Mouse (Mus musculus): ENCODE results near the gene Btbd11.

DNA sequence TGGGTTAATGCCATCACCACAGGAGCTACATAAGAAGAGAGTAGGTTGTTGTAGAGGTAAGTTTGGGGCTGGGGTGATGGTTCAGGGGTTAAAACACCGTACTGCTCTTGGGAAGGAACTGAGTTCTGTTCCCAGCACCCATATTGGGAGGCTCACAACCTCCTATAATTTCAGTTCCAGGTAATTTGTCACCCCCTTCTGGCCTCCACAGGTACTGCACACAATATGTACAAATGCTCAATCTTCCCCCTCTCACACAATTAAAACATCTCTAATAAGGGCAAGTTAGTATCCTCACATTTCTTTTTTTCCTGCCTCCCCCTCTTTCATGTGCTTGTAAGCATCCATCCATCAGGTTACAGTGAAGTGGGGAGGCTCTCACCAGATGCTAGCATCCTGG, 44.7 kb upstream of the Btbd11 start:
- TF ChIP-seq CTCF (IDR thresholded peaks at IDR 0.05; ENCODE audit: low read depth, low read length) (no peak), POLR2A (IDR thresholded peaks at IDR 0.05; ENCODE audit: borderline replicate concordance, low read depth, low read length) (no peak)
